Mouse (Mus musculus): ENCODE data around the gene Cdh12.
"Not testable (repeated sequence)": the region's sequence is repeated elsewhere in the genome, so short reads cannot be mapped to it uniquely, and the experiment has no call there.

The Cdh12 gene

GRCm38 (mm10) chr15:21375460-21375859, 926.4 kb downstream of the Cdh12 start:
- no peak for DNase-seq (ENCODE audit: low spot score in 2 of 2)

GRCm38 (mm10) chr15:21375871-21376270, 926.8 kb downstream of the Cdh12 start:
- DNase-seq (ENCODE audit: low spot score in 2 of 2) = no peak

GRCm38 (mm10) chr15:21391442-21391841, 942.4 kb downstream of the Cdh12 start:
- not testable (repeated sequence) for DNase-seq (ENCODE audit: low spot score in 2 of 2)

GRCm38 (mm10) chr15:21393080-21393479, 944.0 kb downstream of the Cdh12 start:
- no peak for DNase-seq (ENCODE audit: low spot score in 2 of 2)

GRCm38 (mm10) chr15:21405196-21405595, 956.1 kb downstream of the Cdh12 start:
- peak in 1 of 2 experiments; percentile 22 for DNase-seq (ENCODE audit: low spot score in 2 of 2)

GRCm38 (mm10) chr15:21407324-21408044, 958.4 kb downstream of the Cdh12 start:
- DNase-seq (ENCODE audit: low spot score in 2 of 2) = no peak

- DNase-seq (ENCODE audit: low spot score in 2 of 2) = no peak
Measured at GRCm38 (mm10) chr15:21437347-21437746, 988.3 kb downstream of the Cdh12 start.

- DNase-seq (ENCODE audit: low spot score in 2 of 2) = no peak
Measured at GRCm38 (mm10) chr15:21437924-21438323, 988.9 kb downstream of the Cdh12 start.

- no peak for DNase-seq (ENCODE audit: low spot score in 2 of 2)
Measured at GRCm38 (mm10) chr15:21458098-21458497, 1009.0 kb downstream of the Cdh12 start.

GRCm38 (mm10) chr15:21519355-21519869, 1070.3 kb downstream of the Cdh12 start:
- no peak for DNase-seq (ENCODE audit: low spot score in 2 of 2)

GRCm38 (mm10) chr15:21530804-21531203, 1081.7 kb downstream of the Cdh12 start:
- DNase-seq (ENCODE audit: low spot score in 2 of 2) = no peak

GRCm38 (mm10) chr15:21536909-21537308, 1087.8 kb downstream of the Cdh12 start:
- DNase-seq (ENCODE audit: low spot score in 2 of 2) = no peak

GRCm38 (mm10) chr15:21544786-21545185, 1095.7 kb downstream of the Cdh12 start:
- DNase-seq (ENCODE audit: low spot score in 2 of 2) = no peak

- no peak for DNase-seq (ENCODE audit: low spot score in 2 of 2)
Measured at GRCm38 (mm10) chr15:21555981-21556380, 1106.9 kb downstream of the Cdh12 start.

GRCm38 (mm10) chr15:21566314-21567051, 1117.4 kb downstream of the Cdh12 start:
- no peak for DNase-seq (ENCODE audit: low spot score in 2 of 2)

- no peak for DNase-seq (ENCODE audit: low spot score in 2 of 2)
Measured at GRCm38 (mm10) chr15:21604510-21604909, 1155.4 kb downstream of the Cdh12 start.

Measured in frontal cortex, postnatal 10 days (tissue).